10 mouse cellular contexts compared by ENCODE assay signal in the genomic region with DNA sequence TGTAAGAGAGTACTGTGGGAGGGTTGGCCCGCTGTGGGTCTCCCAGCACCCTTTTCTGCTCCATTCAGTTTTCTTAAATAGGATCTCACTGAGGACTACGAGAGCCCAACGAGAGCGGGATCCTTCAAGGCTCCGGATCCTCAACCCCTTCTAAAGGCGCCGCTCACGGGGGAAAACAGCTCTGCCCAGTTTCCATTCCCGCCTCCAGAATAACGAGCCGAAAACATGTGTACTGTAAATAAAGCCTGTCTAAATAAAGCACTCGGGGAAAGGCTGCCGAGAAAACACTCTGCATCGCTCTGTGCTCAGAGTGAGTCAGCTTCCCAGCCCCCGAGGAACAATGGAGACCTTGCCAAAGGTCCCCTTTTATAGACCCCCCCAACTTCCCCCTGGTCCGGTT.
DNase-seq lines count a peak whose midpoint lies in the region; ATAC-seq lines count a peak whose summit lies in the region.
"Had no signal": no experiment of that assay in that cellular context is flagged by ENCODE, and none has a peak within 500 bp of the region (broad histone marks: within the 10 kb centered on the region; RNA-seq: fewer than 3 reads in every experiment).

No protein-coding gene starts in this region.

- intact Hi-C loops in heart, postnatal 36 days (cut with DNase I): loop anchor here (5.0 to 10.0 kb wide), 3 partner anchors 340 to 582 kb away; no protein-coding TSS in a partner anchor

- no peaks in the 10 kb centered on the region for H3K9me3 ChIP-seq in liver, embryonic 11.5 days (ENCODE audit: control insufficient read depth, low read length)
- no peaks in the 10 kb centered on the region for H3K9me3 ChIP-seq in forebrain, embryonic 14.5 days (replicated peaks; ENCODE audit: control insufficient read depth, low read length)
- H3K9me3 ChIP-seq: neural tube, embryonic 12.5 days had no signal

- ATAC-seq in liver, embryonic 11.5 days (replicated peaks; ENCODE audit: low FRiP score): no peak
- ATAC-seq in forebrain, embryonic 14.5 days: no peak

- H3K9ac ChIP-seq in liver, embryonic 11.5 days (ENCODE audit: low read depth, low read length): peak overlapping the region; percentile 48; the same call in 1 of the 2 replicates
- H3K9ac ChIP-seq in forebrain, embryonic 14.5 days (ENCODE audit: low read length): no peak overlapping the region
- H3K9ac ChIP-seq: neural tube, embryonic 12.5 days had no signal

- H3K4me2 ChIP-seq in liver, embryonic 11.5 days: peak overlapping the region; percentile 28; the same call in 1 of the 2 replicates
- no peak overlapping the region for H3K4me2 ChIP-seq in forebrain, embryonic 14.5 days (ENCODE audit: low read length)
- H3K4me2 ChIP-seq: neural tube, embryonic 12.5 days had no signal

- H3K4me3 ChIP-seq in liver, embryonic 11.5 days (ENCODE audit: low read depth, low read length): no peak overlapping the region
- no peak overlapping the region for H3K4me3 ChIP-seq in forebrain, embryonic 14.5 days (ENCODE audit: low read depth, low read length)
- H3K4me3 ChIP-seq: neural tube, embryonic 12.5 days had no signal

- peaks cover 80% of the 10 kb centered on the region for H3K27me3 ChIP-seq in liver, embryonic 11.5 days (replicated peaks; ENCODE audit: control insufficient read depth, insufficient read depth, low read length)
- no peaks in the 10 kb centered on the region; the same call in 1 of the 2 replicates for H3K27me3 ChIP-seq in forebrain, embryonic 14.5 days (replicated peaks; ENCODE audit: control insufficient read depth, insufficient read depth, low read length)

- H3K27ac ChIP-seq in liver, embryonic 11.5 days (ENCODE audit: low read depth, low read length): peak overlapping the region; percentile 97
- peak overlapping the region; percentile 9; the same call in 1 of the 2 replicates for H3K27ac ChIP-seq in forebrain, embryonic 14.5 days (ENCODE audit: low read depth, low read length)
- H3K27ac ChIP-seq: neural tube, embryonic 12.5 days had no signal

- no peak for DNase-seq in liver, embryonic 11.5 days (ENCODE audit: low spot score)
- DNase-seq in liver: no peak
- DNase-seq in forebrain, embryonic 14.5 days (ENCODE audit: low spot score): no peak
- DNase-seq in heart, postnatal 36 days: peak; percentile 18 to 23
- DNase-seq in lung, postnatal 14 days: peak; percentile 31
- no peak for DNase-seq in spleen, adult 12 weeks (ENCODE audit: low spot score)
- DNase-seq in frontal cortex, postnatal 14 days (ENCODE audit: low spot score in 2 of 2): no peak
- DNase-seq: adrenal gland, postnatal 36 days; left cerebral cortex, postnatal 4 days had no signal

- no peaks in the 10 kb centered on the region for H3K36me3 ChIP-seq in liver, embryonic 11.5 days (ENCODE audit: control insufficient read depth, insufficient read depth, low read length)
- no peaks in the 10 kb centered on the region for H3K36me3 ChIP-seq in forebrain, embryonic 14.5 days (ENCODE audit: control insufficient read depth, insufficient read depth, low read length)
- H3K36me3 ChIP-seq: neural tube, embryonic 12.5 days had no signal

- peaks cover 26% of the 10 kb centered on the region for H3K4me1 ChIP-seq in liver, embryonic 11.5 days (replicated peaks; ENCODE audit: control insufficient read depth, insufficient read depth, low read length)
- H3K4me1 ChIP-seq in forebrain, embryonic 14.5 days (ENCODE audit: control insufficient read depth, insufficient read depth, low read length): peaks cover 23% of the 10 kb centered on the region

- WGBS in liver, embryonic 11.5 days: 17% methylated on average over 16 of the region's 16 CpGs
- 10% methylated on average over 16 of the region's 16 CpGs for WGBS in forebrain, embryonic 14.5 days

Comparison
In these comparisons a context has a peak if more than half of its experiments do, and no peak if none do; other contexts are left out.
1. DNase-seq: peak in heart, postnatal 36 days (2 of 2) and lung, postnatal 14 days (single experiment); none in liver, embryonic 11.5 days (single experiment), liver (single experiment), forebrain, embryonic 14.5 days (single experiment), spleen, adult 12 weeks (single experiment) and frontal cortex, postnatal 14 days (0 of 2).